Mouse (Mus musculus) cerebellum, adult 2 months (tissue): ENCODE data around the gene Slain2. TPM values are rescaled to one million over a fixed set of nuclear protein-coding genes. Genes with fewer than 3 reads are reported as not detected.

ENCODE experiments used
- DNase-seq, 2 experiments: peaks; one replicate each; pipeline ENCODE4 v3.0.0; 2021
- H3K27ac ChIP-seq: fragments of 200-500 bp; 2 replicates; pipeline ENCODE4 v1.5.1; 2012; ENCODE audit warnings: low read length, control low read depth, inconsistent platforms; ENCODE audit not compliant: insufficient read depth
- H3K27me3 ChIP-seq: fragments of 200-500 bp; 2 replicates; pipeline ENCODE4 v1.6.1; 2012; ENCODE audit warnings: inconsistent platforms, mild to moderate bottlenecking, low read length, moderate library complexity; ENCODE audit not compliant: control insufficient read depth, insufficient read depth
- H3K4me1 ChIP-seq: fragments of 200-500 bp; 2 replicates; pipeline ENCODE4 v1.6.1; 2011; ENCODE audit warnings: low read length; ENCODE audit not compliant: control insufficient read depth, insufficient read depth
- H3K4me3 ChIP-seq: fragments of 200-500 bp; replicated peaks from 2 replicates; pipeline ENCODE3; 2011; ENCODE audit warnings: mild to moderate bottlenecking, low read depth, low read length, control low read depth; ENCODE audit not compliant: insufficient read depth
- CTCF ChIP-seq: fragments of 200-500 bp; IDR thresholded peaks from 2 replicates; pipeline ENCODE4 v1.5.1; 2011; ENCODE audit warnings: low read depth, mild to moderate bottlenecking, control low read depth, low read length, moderate library complexity, borderline replicate concordance; ENCODE audit not compliant: insufficient read depth
- POLR2A ChIP-seq: fragments of 200-500 bp; IDR thresholded peaks from 2 replicates; pipeline ENCODE4 v1.6.1; 2011; ENCODE audit warnings: low read length, control low read depth, borderline replicate concordance; ENCODE audit not compliant: insufficient read depth
- WGBS: fragments of 180-500 bp; shearing (Covaris S2); methylation state at CpG from one replicate; pipeline ENCODE4 v1.1.7; 2018; 5-methylcytosine and 5-hydroxymethylcytosine counted together
- polyA plus RNA-seq: library from polyadenylated mRNA; depleted of rRNA; stranded (reverse); fragments of >200 nt; gene quantifications from 2 replicates; pipeline ENCODE4 v1.2.3, GENCODE M21; 2012

Gene Slain2
- polyA plus RNA-seq, 1 experiment = 16.2 TPM

GRCm38 (mm10) chr5:72948136-72948535 lies 34.0 kb downstream of the Slain2 start:
- Histone ChIP-seq H3K27ac (no peak overlapping the region), H3K4me3 (no peak overlapping the region), H3K4me1 (no peaks in the 10 kb centered on the region), H3K27me3 (no peaks in the 10 kb centered on the region)
- WGBS = 55% methylated on average over 1 of the region's 1 CpGs
- DNase-seq = no peak
- TF ChIP-seq POLR2A (no peak), CTCF (no peak)

DNA sequence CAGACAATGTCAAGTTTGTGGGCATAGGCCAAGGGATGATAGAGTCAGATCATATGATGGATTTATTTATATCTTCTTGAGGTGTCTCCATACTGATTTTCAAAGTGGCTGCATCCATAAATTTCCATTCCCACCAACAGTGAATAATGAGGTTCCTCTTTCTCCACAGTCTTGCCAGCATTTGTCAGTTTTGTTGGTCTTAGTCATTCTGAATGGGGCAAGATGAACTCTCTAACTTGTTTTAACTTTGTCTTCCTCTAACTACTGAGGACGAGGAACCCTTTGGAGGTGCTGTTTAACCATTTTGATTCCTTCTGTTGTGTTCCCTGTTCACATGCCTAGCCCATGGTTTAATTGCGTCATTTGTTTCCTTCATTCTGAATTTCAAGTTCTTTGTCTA lies 36.1 kb downstream of the Slain2 start:
- TF ChIP-seq POLR2A = no peak
- no peak for TF ChIP-seq CTCF
- Histone ChIP-seq H3K27me3 (no peaks in the 10 kb centered on the region), H3K27ac (no peak overlapping the region), H3K4me1 (no peaks in the 10 kb centered on the region), H3K4me3 (no peak overlapping the region)
- WGBS = 91% methylated on average over 2 of the region's 2 CpGs
- no peak for DNase-seq

DNA sequence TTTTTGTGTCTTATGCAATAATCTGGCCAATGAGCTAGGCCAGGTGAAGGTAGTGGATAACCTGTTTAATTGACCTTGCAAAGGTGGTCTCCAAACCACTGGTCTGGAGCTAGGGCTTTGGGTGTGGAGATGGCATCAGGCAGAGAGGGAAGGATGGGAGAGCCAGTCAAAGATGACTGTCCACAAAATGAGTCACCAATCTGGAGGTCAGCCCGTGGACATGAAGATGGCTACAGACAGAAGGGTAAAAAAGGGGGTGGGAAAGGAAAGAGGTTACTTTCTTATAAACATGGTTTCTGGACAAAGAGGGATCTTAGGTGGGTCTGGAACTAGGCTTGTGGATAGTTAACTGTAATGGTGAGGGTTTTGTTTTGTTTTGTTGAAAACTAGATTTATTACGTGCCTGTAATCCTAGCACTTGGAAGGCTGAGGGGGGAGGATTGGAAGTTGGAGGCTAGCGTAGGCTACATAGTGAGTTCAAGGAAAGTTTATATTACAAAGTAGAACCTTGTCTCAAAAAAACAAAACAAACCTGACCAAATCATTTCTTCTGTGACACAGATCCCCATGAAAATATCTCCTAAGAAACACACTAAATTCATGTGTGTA lies 40.0 kb downstream of the Slain2 start:
- H3K27ac ChIP-seq = no peak overlapping the region
- TF ChIP-seq CTCF (no peak), POLR2A (no peak)
- WGBS = 89% methylated on average over 3 of the region's 3 CpGs
- H3K4me1 ChIP-seq = no peaks in the 10 kb centered on the region
- no peak for DNase-seq
- no peaks in the 10 kb centered on the region for H3K27me3 ChIP-seq
- H3K4me3 ChIP-seq = no peak overlapping the region

- Histone ChIP-seq H3K27ac (no peak overlapping the region), H3K27me3 (no peaks in the 10 kb centered on the region), H3K4me3 (no peak overlapping the region), H3K4me1 (no peaks in the 10 kb centered on the region)
- DNase-seq = no peak
- TF ChIP-seq POLR2A (no peak), CTCF (no peak)
- WGBS = 88% methylated on average over 17 of the region's 17 CpGs
Measured at GRCm38 (mm10) chr5:72957281-72957680, 43.2 kb downstream of the Slain2 start.

DNA sequence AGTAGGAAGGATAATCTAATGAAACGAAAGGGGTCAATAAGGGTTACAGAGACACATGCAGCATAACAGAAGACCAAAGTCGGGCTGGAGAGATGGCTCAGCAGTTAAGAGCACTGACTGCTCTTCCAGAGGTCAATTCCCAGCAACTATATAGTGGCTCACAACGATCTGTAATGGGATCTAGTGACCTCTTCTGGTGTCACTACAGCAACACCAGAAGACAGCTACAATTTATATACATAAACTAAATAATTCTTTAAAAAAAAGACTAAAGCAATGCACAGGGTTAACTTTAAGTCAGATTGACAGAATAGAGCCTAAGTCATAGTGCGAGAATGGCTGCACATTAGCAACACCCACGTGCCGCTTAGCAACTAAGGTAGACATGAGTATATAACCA lies 46.0 kb downstream of the Slain2 start:
- no peak overlapping the region for H3K27ac ChIP-seq
- TF ChIP-seq POLR2A = no peak
- TF ChIP-seq CTCF = no peak
- no peak overlapping the region for H3K4me3 ChIP-seq
- H3K27me3 ChIP-seq = no peaks in the 10 kb centered on the region
- WGBS = 79% methylated on average over 6 of the region's 6 CpGs
- no peak for DNase-seq
- no peaks in the 10 kb centered on the region for H3K4me1 ChIP-seq

- H3K4me3 ChIP-seq = no peak overlapping the region
- no peak overlapping the region for H3K27ac ChIP-seq
- no peaks in the 10 kb centered on the region for H3K4me1 ChIP-seq
- DNase-seq = no peak
- TF ChIP-seq CTCF (no peak), POLR2A (no peak)
- 94% methylated on average over 3 of the region's 3 CpGs for WGBS
- H3K27me3 ChIP-seq = no peaks in the 10 kb centered on the region
Measured at GRCm38 (mm10) chr5:72965706-72966105, 51.6 kb downstream of the Slain2 start.

DNA sequence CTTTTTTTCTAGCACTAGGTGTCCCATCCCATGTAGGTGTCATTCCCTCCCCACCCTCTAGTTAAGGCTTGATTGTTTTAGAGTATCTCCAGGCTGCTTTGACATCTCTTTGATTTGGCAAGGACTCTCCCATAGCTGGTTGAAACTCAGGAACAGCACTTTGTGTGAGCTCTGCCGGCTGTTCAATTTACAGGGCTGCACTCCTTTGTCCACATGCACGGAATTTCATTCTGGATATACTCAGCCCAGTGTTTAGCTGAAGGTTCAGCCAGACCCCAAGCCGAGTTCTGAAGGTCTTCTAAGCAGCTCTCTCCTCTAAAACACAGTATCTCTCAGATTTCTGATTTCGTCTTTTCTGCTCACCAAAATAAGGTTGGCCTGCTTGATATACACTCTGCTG lies 58.3 kb downstream of the Slain2 start:
- 86% methylated on average over 4 of the region's 4 CpGs for WGBS
- H3K4me3 ChIP-seq = no peak overlapping the region
- no peak overlapping the region for H3K27ac ChIP-seq
- H3K27me3 ChIP-seq = no peaks in the 10 kb centered on the region
- TF ChIP-seq POLR2A = no peak
- TF ChIP-seq CTCF = no peak
- H3K4me1 ChIP-seq = no peaks in the 10 kb centered on the region
- DNase-seq = no peak

GRCm38 (mm10) chr5:72972934-72973333 lies 58.8 kb downstream of the Slain2 start:
- TF ChIP-seq POLR2A (no peak), CTCF (no peak)
- H3K27me3 ChIP-seq = no peaks in the 10 kb centered on the region
- no peak overlapping the region for H3K4me3 ChIP-seq
- WGBS = 57% methylated on average over 5 of the region's 5 CpGs
- DNase-seq = no peak
- H3K4me1 ChIP-seq = no peaks in the 10 kb centered on the region
- no peak overlapping the region for H3K27ac ChIP-seq

DNA sequence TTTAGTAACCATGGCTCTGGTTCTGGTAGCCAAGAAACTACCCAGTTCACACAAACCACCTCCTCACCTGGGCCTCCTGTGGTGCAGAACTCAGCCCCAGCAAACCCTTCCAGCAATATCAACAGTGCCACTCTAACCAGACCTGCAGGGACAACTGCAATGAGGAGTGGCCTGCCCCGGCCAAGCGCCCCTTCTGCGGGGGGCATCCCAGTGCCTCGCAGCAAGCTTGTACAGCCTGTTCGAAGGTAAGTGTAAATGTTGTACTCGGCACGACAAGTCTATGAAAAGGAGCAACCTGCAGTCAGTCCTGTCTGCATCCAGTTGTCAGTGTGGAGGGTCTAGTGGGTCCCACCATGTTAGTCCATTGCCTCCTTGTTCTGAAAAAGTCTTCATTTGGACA lies 60.5 kb downstream of the Slain2 start, which contains the start of gene Gm10135:
TSS of gene Gm10135 (minus strand) at position 101 of the 400 bp plus-strand sequence.
- no peak within 1 kb of the TSS for H3K4me3 ChIP-seq
- WGBS = 96% methylated on average over 7 of the region's 7 CpGs
- no peaks in the 10 kb centered on the region for H3K4me1 ChIP-seq
- H3K27me3 ChIP-seq = no peaks in the 10 kb centered on the region
- no peak for DNase-seq
- no peak for TF ChIP-seq POLR2A
- no peak within 1 kb of the TSS for H3K27ac ChIP-seq
